Mouse (Mus musculus): ENCODE data around the gene Als2cr12. TPM values are rescaled to one million over a fixed set of nuclear protein-coding genes. Genes with fewer than 3 reads are reported as not detected.
"Not testable (repeated sequence)": the region's sequence is repeated elsewhere in the genome, so short reads cannot be mapped to it uniquely, and the experiment has no call there.

Als2cr12 gene
- polyA plus RNA-seq, 1 experiment: 0.47 TPM

DNA sequence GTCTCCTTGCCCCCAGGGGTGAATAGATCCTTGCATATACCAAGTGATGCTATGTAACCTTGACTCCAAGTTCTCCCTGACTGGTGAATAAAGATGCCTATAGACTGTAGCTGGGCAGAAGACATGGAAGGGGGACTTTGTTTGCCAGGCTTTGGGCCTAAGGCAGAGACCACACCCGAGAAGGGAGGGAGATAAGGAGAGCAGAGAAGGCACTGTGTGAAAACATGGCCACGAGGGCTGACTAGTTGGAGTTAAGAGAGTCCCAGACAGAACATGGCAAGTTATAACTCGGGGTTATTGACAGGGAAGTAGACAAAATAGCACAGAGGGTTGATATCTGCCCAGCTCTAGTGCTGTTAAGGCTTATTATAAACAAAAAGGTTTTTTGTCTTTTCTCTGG, 4.2 kb upstream of the Als2cr12 start:
- no peak overlapping the region for H3K4me3 ChIP-seq (ENCODE audit: low read depth, low read length)
- no peaks in the 10 kb centered on the region for H3K27me3 ChIP-seq (ENCODE audit: control insufficient read depth, insufficient read depth, low read length)
- H3K4me1 ChIP-seq (ENCODE audit: control insufficient read depth, insufficient read depth, insufficient read length, low read length): peaks cover 3% of the 10 kb centered on the region; the same call in 1 of the 2 replicates
- TF ChIP-seq POLR2A (IDR thresholded peaks at IDR 0.05; ENCODE audit: low read depth, low read length): no peak
- no peak for TF ChIP-seq CTCF (IDR thresholded peaks at IDR 0.05; ENCODE audit: extremely low read depth, insufficient read length, insufficient replicate concordance, low read depth, low read length)
- 34% methylated on average over 3 of the region's 3 CpGs for WGBS
- H3K27ac ChIP-seq (ENCODE audit: insufficient read depth, low read depth, low read length): 0 out of 2 replicates have a peak overlapping the region, but pooled peaks have one; percentile 2
- no peaks in the 10 kb centered on the region for H3K36me3 ChIP-seq (ENCODE audit: control insufficient read depth, insufficient read depth, low read length)

- no peaks in the 10 kb centered on the region for H3K36me3 ChIP-seq (ENCODE audit: control insufficient read depth, insufficient read depth, low read length)
- no peak for TF ChIP-seq CTCF (IDR thresholded peaks at IDR 0.05; ENCODE audit: extremely low read depth, insufficient read length, insufficient replicate concordance, low read depth, low read length)
- H3K4me1 ChIP-seq (ENCODE audit: control insufficient read depth, insufficient read depth, insufficient read length, low read length): peaks cover 3% of the 10 kb centered on the region; the same call in 1 of the 2 replicates
- WGBS: 91% methylated on average over 4 of the region's 4 CpGs
- no peak overlapping the region for H3K4me3 ChIP-seq (ENCODE audit: low read depth, low read length)
- no peaks in the 10 kb centered on the region for H3K27me3 ChIP-seq (ENCODE audit: control insufficient read depth, insufficient read depth, low read length)
- no peak overlapping the region for H3K27ac ChIP-seq (ENCODE audit: insufficient read depth, low read depth, low read length)
Observed at GRCm38 (mm10) chr1:58698781-58699180, 3.0 kb upstream of the Als2cr12 start.

DNA sequence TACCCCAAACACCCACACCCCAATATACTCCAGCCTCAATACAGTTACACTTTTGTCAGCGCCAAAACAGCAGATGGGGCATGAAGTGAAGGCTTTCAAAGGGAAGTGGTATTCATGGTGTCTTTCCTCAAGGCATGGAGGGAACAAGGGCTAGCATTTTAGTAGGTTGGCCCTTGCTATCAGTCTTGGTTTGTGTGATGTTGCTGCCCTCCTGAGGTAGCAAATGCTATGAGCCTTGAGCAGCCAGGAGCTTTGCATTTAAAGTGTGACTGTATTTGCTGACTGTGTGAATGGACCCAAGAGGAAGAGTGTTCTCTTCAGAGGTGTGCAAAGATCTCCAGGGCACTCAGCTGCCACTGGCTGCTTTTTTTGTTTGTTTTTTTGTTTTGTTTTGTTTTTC, 1.8 kb upstream of the Als2cr12 start:
- H3K36me3 ChIP-seq (ENCODE audit: control insufficient read depth, insufficient read depth, low read length); H3K4me1 ChIP-seq (ENCODE audit: control insufficient read depth, insufficient read depth, insufficient read length, low read length); H3K27me3 ChIP-seq (ENCODE audit: control insufficient read depth, insufficient read depth, low read length); H3K4me3 ChIP-seq (ENCODE audit: low read depth, low read length); H3K27ac ChIP-seq (ENCODE audit: insufficient read depth, low read depth, low read length): not testable (repeated sequence)
- WGBS: 59% methylated on average over 1 of the region's 1 CpGs

DNA sequence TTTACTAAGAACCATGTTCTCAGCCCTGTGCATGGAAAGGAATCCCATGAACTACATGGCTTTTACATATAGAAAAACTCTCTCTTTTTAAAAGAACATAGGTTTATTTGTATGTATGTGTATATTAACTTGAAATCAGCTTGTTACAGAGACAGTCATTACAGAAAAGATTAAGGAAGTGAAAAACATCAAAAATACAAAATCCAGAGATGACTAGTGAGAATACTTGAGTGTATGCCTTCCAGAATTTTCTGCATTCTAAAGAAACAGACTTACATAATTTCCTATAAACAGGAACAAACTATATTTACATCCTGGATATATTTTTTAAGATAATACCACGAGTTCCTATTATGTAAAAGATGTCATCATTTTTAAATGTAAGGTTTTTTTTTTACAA, 2.1 kb downstream of the Als2cr12 start:
- Histone ChIP-seq H3K4me3 (ENCODE audit: low read depth, low read length) (no peak overlapping the region), H3K4me1 (ENCODE audit: control insufficient read depth, insufficient read depth, insufficient read length, low read length) (peaks cover 9% of the 10 kb centered on the region; the same call in 1 of the 2 replicates), H3K27ac (ENCODE audit: insufficient read depth, low read depth, low read length) (no peak overlapping the region), H3K36me3 (ENCODE audit: control insufficient read depth, insufficient read depth, low read length) (no peaks in the 10 kb centered on the region), H3K27me3 (ENCODE audit: control insufficient read depth, insufficient read depth, low read length) (no peaks in the 10 kb centered on the region)
- TF ChIP-seq CTCF (IDR thresholded peaks at IDR 0.05; ENCODE audit: extremely low read depth, insufficient read length, insufficient replicate concordance, low read depth, low read length): no peak
- TF ChIP-seq POLR2A (IDR thresholded peaks at IDR 0.05; ENCODE audit: low read depth, low read length): no peak
- 70% methylated on average over 1 of the region's 1 CpGs for WGBS

DNA sequence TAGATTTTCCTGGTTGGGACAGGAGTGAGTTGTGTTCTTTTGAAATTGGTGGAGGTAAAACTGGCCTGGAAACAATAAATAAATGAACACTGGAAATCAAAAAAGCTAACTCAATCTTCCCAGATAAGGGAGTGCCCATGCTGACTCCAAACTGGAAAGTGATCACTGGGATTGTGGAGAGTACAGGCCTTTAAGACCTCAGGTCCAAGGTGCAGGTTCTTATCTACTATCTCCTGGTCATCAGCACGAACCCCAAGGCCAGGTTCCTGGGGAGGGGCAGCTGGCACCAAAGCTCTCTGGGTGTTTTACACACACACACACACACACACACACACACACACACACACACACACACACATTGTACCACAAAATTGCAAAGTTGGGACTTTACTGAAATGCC, 4.1 kb downstream of the Als2cr12 start:
- H3K27ac ChIP-seq (ENCODE audit: insufficient read depth, low read depth, low read length): peak overlapping the region; percentile 100
- H3K36me3 ChIP-seq (ENCODE audit: control insufficient read depth, insufficient read depth, low read length); H3K4me1 ChIP-seq (ENCODE audit: control insufficient read depth, insufficient read depth, insufficient read length, low read length); H3K27me3 ChIP-seq (ENCODE audit: control insufficient read depth, insufficient read depth, low read length); H3K4me3 ChIP-seq (ENCODE audit: low read depth, low read length): not testable (repeated sequence)
- 24% methylated on average over 1 of the region's 1 CpGs for WGBS

DNA sequence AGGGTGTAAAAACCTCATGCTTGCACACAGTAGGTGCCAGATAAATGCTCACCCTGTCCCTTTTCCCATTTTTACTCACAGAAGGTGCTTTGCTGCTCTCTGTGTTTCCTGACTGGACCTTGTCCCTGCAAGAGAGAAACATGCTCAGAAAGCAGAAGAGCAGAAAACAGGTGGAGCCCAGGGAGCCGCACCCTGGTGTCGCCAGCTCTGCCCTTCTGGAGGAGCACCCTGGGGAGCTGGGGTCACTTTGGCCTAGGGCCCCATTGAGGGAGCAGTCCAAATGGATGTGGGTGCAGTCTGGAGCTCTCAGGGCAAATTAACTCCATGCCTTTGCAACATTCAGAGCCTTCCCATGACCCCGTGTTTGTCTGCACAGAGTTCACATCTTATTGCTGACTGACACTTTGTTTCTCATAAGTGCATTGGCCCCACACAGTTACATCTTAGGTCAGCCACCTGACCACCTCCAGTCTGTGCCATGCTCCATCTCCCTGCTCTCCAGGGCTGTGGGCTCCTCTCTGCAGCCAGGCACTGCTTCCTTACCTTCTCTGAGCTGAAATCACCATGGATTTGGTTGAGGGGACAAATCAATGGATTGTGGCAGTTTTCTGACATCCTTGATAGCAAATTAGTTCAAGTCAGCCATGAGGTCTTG, 4.8 kb downstream of the Als2cr12 start:
- H3K4me3 ChIP-seq (ENCODE audit: low read depth, low read length); H3K4me1 ChIP-seq (ENCODE audit: control insufficient read depth, insufficient read depth, insufficient read length, low read length); H3K36me3 ChIP-seq (ENCODE audit: control insufficient read depth, insufficient read depth, low read length); H3K27me3 ChIP-seq (ENCODE audit: control insufficient read depth, insufficient read depth, low read length): not testable (repeated sequence)
- WGBS: 37% methylated on average over 3 of the region's 3 CpGs
- H3K27ac ChIP-seq (ENCODE audit: insufficient read depth, low read depth, low read length): peak overlapping the region; percentile 100

GRCm38 (mm10) chr1:58690006-58690744, 5.6 kb downstream of the Als2cr12 start:
- Histone ChIP-seq H3K4me3 (ENCODE audit: low read depth, low read length) (no peak overlapping the region), H3K27ac (ENCODE audit: insufficient read depth, low read depth, low read length) (peak overlapping the region; percentile 95), H3K27me3 (ENCODE audit: control insufficient read depth, insufficient read depth, low read length) (no peaks in the 10 kb centered on the region), H3K4me1 (ENCODE audit: control insufficient read depth, insufficient read depth, insufficient read length, low read length) (peaks cover 9% of the 10 kb centered on the region; the same call in 1 of the 2 replicates), H3K36me3 (ENCODE audit: control insufficient read depth, insufficient read depth, low read length) (no peaks in the 10 kb centered on the region)
- WGBS: 49% methylated on average over 6 of the region's 6 CpGs
- TF ChIP-seq CTCF (IDR thresholded peaks at IDR 0.05; ENCODE audit: extremely low read depth, insufficient read length, insufficient replicate concordance, low read depth, low read length) (no peak), POLR2A (IDR thresholded peaks at IDR 0.05; ENCODE audit: low read depth, low read length) (no peak)
